Mouse (Mus musculus): ENCODE data around the gene Tmem120b. TPM values are rescaled to one million over a fixed set of nuclear protein-coding genes. Genes with fewer than 3 reads are reported as not detected.

Gene Tmem120b
- polyA plus RNA-seq, 2 experiments = 13.8 to 21.0 TPM

DNA sequence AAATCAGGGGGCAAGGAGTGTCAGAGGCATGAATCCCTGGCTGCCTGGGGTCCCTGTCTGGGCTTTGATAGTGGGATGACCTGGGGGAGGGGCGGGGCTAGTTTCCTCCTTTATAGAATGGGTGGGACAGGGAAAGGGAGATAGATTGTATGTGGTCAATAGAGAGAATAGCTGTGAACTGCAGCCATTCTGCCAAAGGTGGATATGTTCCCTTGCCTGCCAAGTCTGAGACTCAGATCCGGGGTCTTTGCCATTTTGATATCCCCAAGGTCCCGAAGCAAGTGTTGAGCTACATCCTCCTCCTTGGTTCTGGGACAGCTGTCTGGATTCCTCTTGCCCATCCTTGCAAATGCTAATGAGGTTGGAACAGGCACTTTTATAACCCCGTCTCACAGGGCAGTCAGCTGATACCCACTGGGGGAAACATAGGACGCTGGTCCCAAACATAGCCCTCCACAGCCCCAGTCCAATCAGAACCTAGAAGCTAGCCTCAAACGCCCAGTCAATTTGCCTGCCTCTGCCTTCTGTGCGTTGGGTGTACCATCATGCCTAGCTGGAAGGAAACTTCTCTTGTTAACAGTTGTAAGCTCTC is 52.5 kb downstream of the Tmem120b start:
- ATAC-seq (ENCODE audit: low FRiP score, low read depth) = no peak
- H3K9ac ChIP-seq (ENCODE audit: low read depth, low read length, severe bottlenecking) = no peak overlapping the region
- no peak for DNase-seq (ENCODE audit: low spot score)

DNA sequence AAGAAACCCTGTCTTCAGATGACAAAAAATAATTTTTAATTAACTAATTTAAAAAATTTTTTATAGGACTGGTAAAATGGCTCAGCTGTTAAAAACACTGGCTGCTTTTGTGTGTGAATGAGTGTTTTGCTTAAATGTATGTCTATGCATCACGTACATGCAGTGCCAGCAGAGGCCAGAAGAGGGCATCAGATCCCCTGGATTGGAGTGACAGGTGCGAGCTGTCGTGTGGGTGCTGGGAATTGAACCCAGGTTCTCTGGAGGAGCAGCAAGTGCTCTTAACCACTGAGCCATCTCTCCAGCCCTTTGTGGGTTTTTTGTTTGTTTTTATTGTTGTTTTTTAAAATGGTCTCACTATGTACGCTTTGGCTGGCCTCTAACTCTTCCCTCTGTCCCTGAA is 54.0 kb downstream of the Tmem120b start:
- H3K4me3 ChIP-seq (replicated peaks; ENCODE audit: low read length) = no peak overlapping the region
- ATAC-seq (ENCODE audit: low FRiP score, low read depth) = no peak
- WGBS = 92% methylated on average over 4 of the region's 4 CpGs

More for the DNA sequence above, 52.5 kb downstream of the Tmem120b start:
- whole genome bisulfite sequencing = 67% methylated on average over 7 of the region's 7 CpGs
- Histone ChIP-seq H3K27me3 (ENCODE audit: control insufficient read depth, insufficient read depth, low read length) (no peaks in the 10 kb centered on the region), H3K4me2 (replicated peaks; ENCODE audit: low read depth, low read length, severe bottlenecking) (no peak overlapping the region), H3K27ac (replicated peaks; ENCODE audit: low read depth, low read length) (no peak overlapping the region; the same call in 1 of the 2 replicates), H3K4me1 (ENCODE audit: control insufficient read depth, insufficient read depth, low read length) (no peaks in the 10 kb centered on the region), H3K36me3 (ENCODE audit: control insufficient read depth, insufficient read depth, low read length) (peaks cover 11% of the 10 kb centered on the region; the same call in 1 of the 2 replicates), H3K4me3 (replicated peaks; ENCODE audit: low read length) (no peak overlapping the region), H3K9me3 (ENCODE audit: control insufficient read depth, low read length) (no peaks in the 10 kb centered on the region)
- TF ChIP-seq POLR2A (IDR thresholded peaks at IDR 0.05; ENCODE audit: borderline replicate concordance, extremely low read depth, insufficient read depth, insufficient read length) = no peak

DNA sequence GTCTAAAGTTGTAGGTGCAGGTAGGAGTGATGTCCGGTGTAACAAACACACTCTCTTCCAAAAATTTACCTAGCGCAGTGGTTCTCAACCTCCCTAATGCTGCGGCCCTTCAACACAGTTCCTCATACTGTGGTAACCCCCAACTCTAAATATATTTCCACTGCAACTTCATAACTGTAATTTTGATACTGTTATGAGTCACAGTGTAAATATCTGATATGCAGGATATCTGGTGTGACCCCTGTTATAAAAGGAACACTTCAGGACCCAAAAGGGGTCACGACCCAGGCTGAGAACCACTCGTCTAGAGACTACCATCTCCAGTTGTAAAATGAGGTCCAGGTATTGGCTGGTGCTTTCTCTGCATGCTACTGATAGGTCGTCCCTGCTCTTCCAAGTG is 56.9 kb downstream of the Tmem120b start:
- DNase-seq (ENCODE audit: low spot score) (no peak), ATAC-seq (ENCODE audit: low FRiP score, low read depth) (no peak)
- Histone ChIP-seq H3K4me1 (ENCODE audit: control insufficient read depth, insufficient read depth, low read length) (no peaks in the 10 kb centered on the region), H3K27me3 (ENCODE audit: control insufficient read depth, insufficient read depth, low read length) (no peaks in the 10 kb centered on the region), H3K4me2 (replicated peaks; ENCODE audit: low read depth, low read length, severe bottlenecking) (no peak overlapping the region), H3K36me3 (ENCODE audit: control insufficient read depth, insufficient read depth, low read length) (peaks cover 31% of the 10 kb centered on the region), H3K9me3 (ENCODE audit: control insufficient read depth, low read length) (no peaks in the 10 kb centered on the region), H3K4me3 (replicated peaks; ENCODE audit: low read length) (no peak overlapping the region), H3K9ac (ENCODE audit: low read depth, low read length, severe bottlenecking) (no peak overlapping the region), H3K27ac (replicated peaks; ENCODE audit: low read depth, low read length) (no peak overlapping the region)
- WGBS = 71% methylated on average over 6 of the region's 6 CpGs
- TF ChIP-seq POLR2A (IDR thresholded peaks at IDR 0.05; ENCODE audit: borderline replicate concordance, extremely low read depth, insufficient read depth, insufficient read length) = no peak

More for the DNA sequence above, 54.0 kb downstream of the Tmem120b start:
- no peak for TF ChIP-seq POLR2A (IDR thresholded peaks at IDR 0.05; ENCODE audit: borderline replicate concordance, extremely low read depth, insufficient read depth, insufficient read length)
- Histone ChIP-seq H3K4me1 (ENCODE audit: control insufficient read depth, insufficient read depth, low read length) (no peaks in the 10 kb centered on the region), H3K36me3 (ENCODE audit: control insufficient read depth, insufficient read depth, low read length) (peaks cover 22% of the 10 kb centered on the region), H3K27ac (replicated peaks; ENCODE audit: low read depth, low read length) (no peak overlapping the region), H3K9ac (ENCODE audit: low read depth, low read length, severe bottlenecking) (no peak overlapping the region), H3K27me3 (ENCODE audit: control insufficient read depth, insufficient read depth, low read length) (no peaks in the 10 kb centered on the region), H3K4me2 (replicated peaks; ENCODE audit: low read depth, low read length, severe bottlenecking) (no peak overlapping the region), H3K9me3 (ENCODE audit: control insufficient read depth, low read length) (no peaks in the 10 kb centered on the region)
- no peak for DNase-seq (ENCODE audit: low spot score)

DNA sequence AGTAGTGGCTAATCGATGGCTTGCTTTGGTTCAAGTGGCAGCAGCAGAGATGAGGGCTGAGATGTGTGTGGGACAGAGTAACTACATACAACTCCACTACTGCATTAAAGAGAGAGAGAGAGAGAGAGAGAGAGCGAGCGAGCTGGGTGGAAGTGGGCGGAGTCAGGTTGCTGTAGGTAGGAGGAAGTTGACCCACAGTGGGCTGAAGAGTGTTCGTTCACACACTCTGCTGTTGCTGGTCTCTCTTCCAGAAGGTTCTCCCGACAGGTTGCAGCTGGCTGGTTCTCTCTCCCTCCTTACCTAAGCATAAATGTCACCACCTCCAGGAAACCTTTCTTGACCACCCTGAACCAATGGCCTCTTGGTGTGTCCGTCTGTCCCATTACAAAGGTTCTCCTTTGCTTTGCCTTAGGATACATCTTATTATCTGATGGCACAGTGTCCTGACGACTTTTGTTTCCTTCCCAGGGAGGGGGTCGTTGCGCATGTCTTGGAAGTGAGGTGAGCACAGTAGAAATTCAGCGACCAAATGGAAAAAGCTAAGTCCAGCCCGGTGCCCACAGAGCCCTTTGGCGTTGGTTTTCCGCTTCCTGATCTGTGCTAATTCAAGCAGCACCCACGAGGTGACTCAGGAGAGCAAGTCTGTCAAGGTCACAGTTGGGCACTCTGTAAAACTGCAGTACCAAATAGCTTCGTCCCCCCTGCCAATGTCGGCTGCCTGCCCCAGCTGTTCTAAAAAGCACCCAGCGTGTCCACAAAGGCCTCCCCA is 57.6 kb downstream of the Tmem120b start:
- H3K27ac ChIP-seq (replicated peaks; ENCODE audit: low read depth, low read length) = no peak overlapping the region
- no peaks in the 10 kb centered on the region for H3K27me3 ChIP-seq (ENCODE audit: control insufficient read depth, insufficient read depth, low read length)
- H3K9ac ChIP-seq (ENCODE audit: low read depth, low read length, severe bottlenecking) = no peak overlapping the region
- H3K36me3 ChIP-seq (ENCODE audit: control insufficient read depth, insufficient read depth, low read length) = peaks cover 36% of the 10 kb centered on the region
- DNase-seq (ENCODE audit: low spot score) (no peak), ATAC-seq (ENCODE audit: low FRiP score, low read depth) (no peak)
- no peak overlapping the region for H3K4me2 ChIP-seq (replicated peaks; ENCODE audit: low read depth, low read length, severe bottlenecking)
- H3K4me1 ChIP-seq (ENCODE audit: control insufficient read depth, insufficient read depth, low read length) = no peaks in the 10 kb centered on the region
- no peak overlapping the region for H3K4me3 ChIP-seq (replicated peaks; ENCODE audit: low read length)
- no peak for TF ChIP-seq POLR2A (IDR thresholded peaks at IDR 0.05; ENCODE audit: borderline replicate concordance, extremely low read depth, insufficient read depth, insufficient read length)
- no peaks in the 10 kb centered on the region for H3K9me3 ChIP-seq (ENCODE audit: control insufficient read depth, low read length)
- 83% methylated on average over 18 of the region's 18 CpGs for WGBS

DNA sequence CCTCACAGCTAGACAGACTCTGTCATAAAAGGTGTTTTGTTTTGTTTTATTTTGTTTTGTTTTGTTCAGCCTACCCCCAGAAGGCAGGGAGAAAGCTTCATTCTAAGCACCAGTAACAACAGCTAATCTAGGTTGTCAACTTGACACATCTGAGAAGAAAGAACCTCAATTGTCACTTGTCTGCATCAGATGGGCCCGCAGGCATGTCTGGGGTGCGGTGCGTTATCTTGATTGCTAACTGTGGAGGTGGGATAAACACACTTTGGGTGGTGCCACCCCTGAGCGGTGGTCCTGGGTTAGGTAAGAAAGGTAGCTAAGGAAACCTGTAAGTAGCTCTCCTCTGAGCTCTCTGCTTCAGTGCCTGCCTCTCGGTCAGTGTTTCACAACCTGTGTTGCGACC is 58.8 kb downstream of the Tmem120b start:
- WGBS = 61% methylated on average over 6 of the region's 6 CpGs
- peaks cover 38% of the 10 kb centered on the region for H3K36me3 ChIP-seq (ENCODE audit: control insufficient read depth, insufficient read depth, low read length)

More for the DNA sequence above, 58.8 kb downstream of the Tmem120b start:
- Histone ChIP-seq H3K4me2 (replicated peaks; ENCODE audit: low read depth, low read length, severe bottlenecking) (no peak overlapping the region), H3K9ac (ENCODE audit: low read depth, low read length, severe bottlenecking) (no peak overlapping the region), H3K27ac (replicated peaks; ENCODE audit: low read depth, low read length) (no peak overlapping the region), H3K9me3 (ENCODE audit: control insufficient read depth, low read length) (no peaks in the 10 kb centered on the region), H3K4me1 (ENCODE audit: control insufficient read depth, insufficient read depth, low read length) (peaks cover 10% of the 10 kb centered on the region), H3K27me3 (ENCODE audit: control insufficient read depth, insufficient read depth, low read length) (no peaks in the 10 kb centered on the region), H3K4me3 (replicated peaks; ENCODE audit: low read length) (no peak overlapping the region)
- no peak for TF ChIP-seq POLR2A (IDR thresholded peaks at IDR 0.05; ENCODE audit: borderline replicate concordance, extremely low read depth, insufficient read depth, insufficient read length)
- DNase-seq (ENCODE audit: low spot score) (no peak), ATAC-seq (ENCODE audit: low FRiP score, low read depth) (no peak)

Measured in limb, embryonic 14.5 days (tissue).